Mouse (Mus musculus): ENCODE measurements at regions not wholly inside any gene's neighbourhood (a gene's known extent, or its start where the extent isn't known, plus 50 kb on each side); places are given as distances from the start of the nearest gene placed in this dataset.

- TF ChIP-seq E2F4 (IDR thresholded peaks at IDR 0.05; ENCODE audit: borderline replicate concordance, low read depth, low read length) (no peak), POLR2A (IDR thresholded peaks at IDR 0.05; ENCODE audit: control insufficient read depth in 1 of 2, insufficient read depth in 1 of 2, low read depth in 1 of 2, low read length in 2 of 2, poor library complexity in 1 of 2) (no peak), USF1 (IDR thresholded peaks at IDR 0.05; ENCODE audit: low read depth, low read length) (no peak), UBTF (IDR thresholded peaks at IDR 0.05; ENCODE audit: borderline replicate concordance, insufficient read depth, low read depth, low read length) (no peak), HCFC1 (IDR thresholded peaks at IDR 0.05; ENCODE audit: low read depth, low read length) (no peak), CTCF (IDR thresholded peaks at IDR 0.05 in 2 of 3, conservative IDR thresholded peaks at IDR 0.05 in 1 of 3; ENCODE audit: control insufficient read depth in 1 of 3, insufficient read depth in 1 of 3, low read depth in 2 of 3, low read length in 3 of 3, poor library complexity in 1 of 3, severe bottlenecking in 1 of 3) (no peak), TCF12 (IDR thresholded peaks at IDR 0.05; ENCODE audit: low read depth, low read length) (no peak), EP300 (IDR thresholded peaks at IDR 0.05; ENCODE audit: low read depth in 1 of 2, low read length in 2 of 2) (no peak), CHD2 (IDR thresholded peaks at IDR 0.05; ENCODE audit: low read length) (no peak), GATA1 (IDR thresholded peaks at IDR 0.05; ENCODE audit: low read depth, low read length) (no peak), CHD1 (IDR thresholded peaks at IDR 0.05; ENCODE audit: low read depth, low read length) (no peak), GABPA (IDR thresholded peaks at IDR 0.05; ENCODE audit: low read depth, low read length) (no peak), MXI1 (IDR thresholded peaks at IDR 0.05; ENCODE audit: low read depth, low read length) (no peak), MAX (IDR thresholded peaks at IDR 0.05; ENCODE audit: low read length) (no peak)
Measured at GRCm38 (mm10) chr1:186482177-186482576, 223.6 kb downstream of the Tgfb2 start.

Data from MEL (cell line).